Mouse (Mus musculus) olfactory bulb, adult 2 months (tissue): ENCODE measurements around the gene Idnk.

Experiments used
- CTCF ChIP-seq: fragments of 200-500 bp; IDR thresholded peaks from 2 replicates; pipeline ENCODE4 v1.5.1; 2012; ENCODE audit warnings: low read depth, mild to moderate bottlenecking, low read length, moderate library complexity; ENCODE audit not compliant: insufficient read depth
- POLR2A ChIP-seq: fragments of 200-500 bp; IDR thresholded peaks from 2 replicates; pipeline ENCODE4 v1.6.1; 2012; ENCODE audit warnings: mild to moderate bottlenecking, low read depth, low read length, moderate library complexity; ENCODE audit not compliant: insufficient read depth

DNA sequence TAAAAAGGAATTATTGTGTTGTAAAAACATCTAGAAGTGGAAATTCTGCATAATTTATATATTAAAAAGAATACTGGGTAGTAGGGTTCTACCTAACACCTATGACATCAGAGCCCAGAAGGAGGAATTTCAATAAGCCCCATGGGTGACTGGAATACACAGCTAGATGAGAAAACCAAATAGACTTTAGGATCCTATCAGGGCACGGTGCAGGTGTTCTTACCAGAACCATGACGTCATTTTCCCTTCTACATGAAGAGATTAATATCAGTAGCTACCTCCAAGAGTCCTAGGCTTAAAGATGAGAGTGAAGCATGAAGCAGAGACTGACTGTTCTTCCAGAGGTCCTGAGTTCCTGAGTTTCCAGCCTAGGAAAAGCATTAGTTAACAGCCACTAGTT is 40.6 kb upstream of the Idnk start:
- TF ChIP-seq CTCF, result no peak
- TF ChIP-seq POLR2A, result no peak
